Mouse (Mus musculus): ENCODE data around the gene Krt72. TPM values are rescaled to one million over a fixed set of nuclear protein-coding genes. Genes with fewer than 3 reads are reported as not detected.
A peak's percentile ranks its signal among the peaks of the same experiment; 100 is the strongest.

The Krt72 gene
- polyA plus RNA-seq, 1 experiment from 2014 or later, result not detected

- no peak for ATAC-seq (ENCODE audit: insufficient read depth, low FRiP score, low TSS enrichment)
- Histone ChIP-seq H3K27ac (ENCODE audit: low read depth, low read length) (no peak overlapping the region), H3K9ac (ENCODE audit: low read length) (no peak overlapping the region), H3K9me3 (ENCODE audit: control insufficient read depth, low read length) (no peaks in the 10 kb centered on the region), H3K4me1 (ENCODE audit: control insufficient read depth, insufficient read depth, low read length) (no peaks in the 10 kb centered on the region), H3K4me3 (ENCODE audit: low read depth, low read length) (no peak overlapping the region), H3K27me3 (ENCODE audit: control insufficient read depth, insufficient read depth, low read length) (no peaks in the 10 kb centered on the region), H3K36me3 (ENCODE audit: control insufficient read depth, insufficient read depth, low read length) (no peaks in the 10 kb centered on the region), H3K4me2 (ENCODE audit: low read depth) (no peak overlapping the region)
- no peak for DNase-seq (ENCODE audit: low spot score)
- 84% methylated on average over 10 of the region's 10 CpGs for WGBS
These were observed 12.8 kb downstream of the Krt72 start for GRCm38 (mm10) chr15:101773420-101773819.

GRCm38 (mm10) chr15:101772711-101773081 is 13.6 kb downstream of the Krt72 start:
- no peaks in the 10 kb centered on the region for H3K4me1 ChIP-seq (ENCODE audit: control insufficient read depth, insufficient read depth, low read length)
- H3K9me3 ChIP-seq (ENCODE audit: control insufficient read depth, low read length), result no peaks in the 10 kb centered on the region
- H3K27me3 ChIP-seq (ENCODE audit: control insufficient read depth, insufficient read depth, low read length), result no peaks in the 10 kb centered on the region
- no peaks in the 10 kb centered on the region for H3K36me3 ChIP-seq (ENCODE audit: control insufficient read depth, insufficient read depth, low read length)
- no peak overlapping the region for H3K4me3 ChIP-seq (ENCODE audit: low read depth, low read length)
- WGBS, result 9% methylated on average over 5 of the region's 5 CpGs
- no peak overlapping the region for H3K9ac ChIP-seq (ENCODE audit: low read length)
- ATAC-seq (ENCODE audit: insufficient read depth, low FRiP score, low TSS enrichment), result peak; percentile 61; the same call in 1 of the 2 replicates
- peak; percentile 92 for DNase-seq (ENCODE audit: low spot score)
- no peak overlapping the region for H3K27ac ChIP-seq (ENCODE audit: low read depth, low read length)
- H3K4me2 ChIP-seq (ENCODE audit: low read depth), result no peak overlapping the region

GRCm38 (mm10) chr15:101772080-101772710 is 14.1 kb downstream of the Krt72 start:
- Histone ChIP-seq H3K27me3 (ENCODE audit: control insufficient read depth, insufficient read depth, low read length) (no peaks in the 10 kb centered on the region), H3K36me3 (ENCODE audit: control insufficient read depth, insufficient read depth, low read length) (no peaks in the 10 kb centered on the region), H3K9ac (ENCODE audit: low read length) (no peak overlapping the region; the same call in 1 of the 2 replicates), H3K4me3 (ENCODE audit: low read depth, low read length) (no peak overlapping the region), H3K4me1 (ENCODE audit: control insufficient read depth, insufficient read depth, low read length) (no peaks in the 10 kb centered on the region), H3K4me2 (ENCODE audit: low read depth) (no peak overlapping the region), H3K9me3 (ENCODE audit: control insufficient read depth, low read length) (no peaks in the 10 kb centered on the region), H3K27ac (ENCODE audit: low read depth, low read length) (no peak overlapping the region)
- 71% methylated on average over 5 of the region's 5 CpGs for WGBS
- ATAC-seq (ENCODE audit: insufficient read depth, low FRiP score, low TSS enrichment) (no peak), DNase-seq (ENCODE audit: low spot score) (peak; percentile 31)

- H3K27me3 ChIP-seq (ENCODE audit: control insufficient read depth, insufficient read depth, low read length), result no peaks in the 10 kb centered on the region
- H3K4me1 ChIP-seq (ENCODE audit: control insufficient read depth, insufficient read depth, low read length), result no peaks in the 10 kb centered on the region
- no peak overlapping the region for H3K27ac ChIP-seq (ENCODE audit: low read depth, low read length)
- ATAC-seq (ENCODE audit: insufficient read depth, low FRiP score, low TSS enrichment), result no peak
- H3K4me3 ChIP-seq (ENCODE audit: low read depth, low read length), result no peak overlapping the region
- WGBS, result 69% methylated on average over 8 of the region's 8 CpGs
- DNase-seq (ENCODE audit: low spot score), result no peak
- H3K36me3 ChIP-seq (ENCODE audit: control insufficient read depth, insufficient read depth, low read length), result no peaks in the 10 kb centered on the region
- no peaks in the 10 kb centered on the region for H3K9me3 ChIP-seq (ENCODE audit: control insufficient read depth, low read length)
- H3K9ac ChIP-seq (ENCODE audit: low read length), result no peak overlapping the region
- no peak overlapping the region for H3K4me2 ChIP-seq (ENCODE audit: low read depth)
These were observed 16.0 kb downstream of the Krt72 start for GRCm38 (mm10) chr15:101770226-101770625.

GRCm38 (mm10) chr15:101742711-101743110 is 43.5 kb downstream of the Krt72 start, which contains the start of gene Krt71:
Gene Krt71 (minus strand): TSS chr15:101743109.
- H3K27ac ChIP-seq (ENCODE audit: low read depth, low read length), result no peak within 1 kb of the TSS
- 59% methylated on average over 14 of the region's 14 CpGs for WGBS
- no peak within 1 kb of the TSS for H3K4me3 ChIP-seq (ENCODE audit: low read depth, low read length)

GRCm38 (mm10) chr15:101737786-101738185 is 48.5 kb downstream of the Krt72 start:
- Histone ChIP-seq H3K9me3 (ENCODE audit: control insufficient read depth, low read length) (no peaks in the 10 kb centered on the region), H3K4me2 (ENCODE audit: low read depth) (no peak overlapping the region), H3K9ac (ENCODE audit: low read length) (no peak overlapping the region), H3K4me1 (ENCODE audit: control insufficient read depth, insufficient read depth, low read length) (no peaks in the 10 kb centered on the region), H3K27ac (ENCODE audit: low read depth, low read length) (no peak overlapping the region), H3K4me3 (ENCODE audit: low read depth, low read length) (no peak overlapping the region), H3K27me3 (ENCODE audit: control insufficient read depth, insufficient read depth, low read length) (no peaks in the 10 kb centered on the region), H3K36me3 (ENCODE audit: control insufficient read depth, insufficient read depth, low read length) (no peaks in the 10 kb centered on the region)
- ATAC-seq (ENCODE audit: insufficient read depth, low FRiP score, low TSS enrichment) (no peak), DNase-seq (ENCODE audit: low spot score) (no peak)
- WGBS, result 78% methylated on average over 7 of the region's 7 CpGs

More at GRCm38 (mm10) chr15:101742711-101743110, 43.5 kb downstream of the Krt72 start, which contains the start of gene Krt71:
- H3K36me3 ChIP-seq (ENCODE audit: control insufficient read depth, insufficient read depth, low read length), result no peaks in the 10 kb centered on the region
- H3K4me1 ChIP-seq (ENCODE audit: control insufficient read depth, insufficient read depth, low read length), result no peaks in the 10 kb centered on the region
- no peak within 1 kb of the TSS for H3K4me2 ChIP-seq (ENCODE audit: low read depth)
- no peaks in the 10 kb centered on the region for H3K27me3 ChIP-seq (ENCODE audit: control insufficient read depth, insufficient read depth, low read length)
- no peak for DNase-seq (ENCODE audit: low spot score)
- no peaks in the 10 kb centered on the region for H3K9me3 ChIP-seq (ENCODE audit: control insufficient read depth, low read length)
- ATAC-seq (ENCODE audit: insufficient read depth, low FRiP score, low TSS enrichment), result no peak
- no peak within 1 kb of the TSS for H3K9ac ChIP-seq (ENCODE audit: low read length)

- no peaks in the 10 kb centered on the region for H3K36me3 ChIP-seq (ENCODE audit: control insufficient read depth, insufficient read depth, low read length)
- no peaks in the 10 kb centered on the region for H3K9me3 ChIP-seq (ENCODE audit: control insufficient read depth, low read length)
- H3K4me1 ChIP-seq (ENCODE audit: control insufficient read depth, insufficient read depth, low read length), result no peaks in the 10 kb centered on the region
- H3K4me2 ChIP-seq (ENCODE audit: low read depth), result no peak overlapping the region
- DNase-seq (ENCODE audit: low spot score) (no peak), ATAC-seq (ENCODE audit: insufficient read depth, low FRiP score, low TSS enrichment) (no peak)
- no peak overlapping the region for H3K27ac ChIP-seq (ENCODE audit: low read depth, low read length)
- H3K9ac ChIP-seq (ENCODE audit: low read length), result no peak overlapping the region
- H3K27me3 ChIP-seq (ENCODE audit: control insufficient read depth, insufficient read depth, low read length), result no peaks in the 10 kb centered on the region
- H3K4me3 ChIP-seq (ENCODE audit: low read depth, low read length), result no peak overlapping the region
These were observed 55.6 kb downstream of the Krt72 start for GRCm38 (mm10) chr15:101730653-101731052.

Other genes starting within 250 kb of the Krt72 start
- gene Krt82, start 235.8 kb downstream of the Krt72 start, polyA plus RNA-seq (2014; fragmentation: Nextera tagmentation; extraction: Ambion mirVana), result not detected in 2 replicates
- gene Krt90, start 223.5 kb downstream of the Krt72 start, polyA plus RNA-seq (2014; fragmentation: Nextera tagmentation; extraction: Ambion mirVana), result 0.37 and 0.85 TPM in 2 replicates
- not detected in 2 replicates for gene Krt75, start 212.6 kb downstream of the Krt72 start, polyA plus RNA-seq (2014; fragmentation: Nextera tagmentation; extraction: Ambion mirVana)
- gene Gm5414, start 158.3 kb downstream of the Krt72 start, polyA plus RNA-seq (2014; fragmentation: Nextera tagmentation; extraction: Ambion mirVana), result not detected in 2 replicates
- gene Gm5478, start 139.1 kb downstream of the Krt72 start, polyA plus RNA-seq (2014; fragmentation: Nextera tagmentation; extraction: Ambion mirVana), result not detected in 2 replicates
- gene Krt6b, start 106.2 kb downstream of the Krt72 start, polyA plus RNA-seq (2014; fragmentation: Nextera tagmentation; extraction: Ambion mirVana), result not detected in 2 replicates
- 0.09 TPM in 1 of 2 replicates, not detected in the other for gene Krt6a, start 92.2 kb downstream of the Krt72 start, polyA plus RNA-seq (2014; fragmentation: Nextera tagmentation; extraction: Ambion mirVana)
- 5.0 and 6.4 TPM in 2 replicates for gene Krt5, start 73.6 kb downstream of the Krt72 start, polyA plus RNA-seq (2014; fragmentation: Nextera tagmentation; extraction: Ambion mirVana)
- not detected in 2 replicates for gene Krt71, start 43.4 kb downstream of the Krt72 start, polyA plus RNA-seq (2014; fragmentation: Nextera tagmentation; extraction: Ambion mirVana)
- gene Krt73, start 15.9 kb upstream of the Krt72 start, polyA plus RNA-seq (2014; fragmentation: Nextera tagmentation; extraction: Ambion mirVana), result not detected in 2 replicates
- gene Krt2, start 31.7 kb upstream of the Krt72 start, polyA plus RNA-seq (2014; fragmentation: Nextera tagmentation; extraction: Ambion mirVana), result not detected in 2 replicates
- 0.53 and 0.74 TPM in 2 replicates for gene Krt1, start 64.3 kb upstream of the Krt72 start, polyA plus RNA-seq (2014; fragmentation: Nextera tagmentation; extraction: Ambion mirVana)
- not detected in 2 replicates for gene Krt77, start 83.2 kb upstream of the Krt72 start, polyA plus RNA-seq (2014; fragmentation: Nextera tagmentation; extraction: Ambion mirVana)
- not detected in 2 replicates for gene Krt76, start 106.5 kb upstream of the Krt72 start, polyA plus RNA-seq (2014; fragmentation: Nextera tagmentation; extraction: Ambion mirVana)
- not detected in 2 replicates for gene Krt4, start 138.3 kb upstream of the Krt72 start, polyA plus RNA-seq (2014; fragmentation: Nextera tagmentation; extraction: Ambion mirVana)
- gene Krt79, start 153.9 kb upstream of the Krt72 start, polyA plus RNA-seq (2014; fragmentation: Nextera tagmentation; extraction: Ambion mirVana), result 0.21 TPM in 1 of 2 replicates, not detected in the other
- not detected in 2 replicates for gene Krt78, start 167.8 kb upstream of the Krt72 start, polyA plus RNA-seq (2014; fragmentation: Nextera tagmentation; extraction: Ambion mirVana)
- 13.1 and 13.5 TPM in 2 replicates for gene Krt8, start 218.0 kb upstream of the Krt72 start, polyA plus RNA-seq (2014; fragmentation: Nextera tagmentation; extraction: Ambion mirVana)
- gene Krt18, start 241.7 kb upstream of the Krt72 start, polyA plus RNA-seq (2014; fragmentation: Nextera tagmentation; extraction: Ambion mirVana), result 8.1 and 10.1 TPM in 2 replicates